Mouse (Mus musculus) adrenal gland, adult 2 months (tissue): Measurements from ENCODE around the gene Ttyh3. TPM values are rescaled to one million over a fixed set of nuclear protein-coding genes. Genes with fewer than 3 reads are reported as not detected.
"Not testable (repeated sequence)": the region's sequence is repeated elsewhere in the genome, so short reads cannot be mapped to it uniquely, and the experiment has no call there.

Source experiments
- DNase-seq: peaks from one replicate; pipeline ENCODE4 v3.0.0; 2021
- long read RNA-seq: library from polyadenylated mRNA; stranded (forward); transcript quantifications from one replicate; pipeline ENCODE4 v2.0.0, GENCODE M21; 2021
- polyA plus RNA-seq: library from polyadenylated mRNA; depleted of rRNA; stranded (reverse); fragments of >200 nt; gene quantifications from 2 replicates; pipeline ENCODE4 v1.2.3, GENCODE M21; 2012; rRNA removed
- total RNA-seq, 2 experiments: library from RNA; stranded (reverse); gene quantifications; 2 replicates each; pipeline ENCODE4 v1.2.3; 2021

The Ttyh3 gene
- 10 to 100 TPM; 48.6 to 95.9 TPM for total RNA-seq
- 185 and 217 TPM in 2 replicates for polyA plus RNA-seq
- long read RNA-seq, full-length matches to known transcripts, result 7 of 12 reads
- long read RNA-seq, partial matches to known transcripts, result 1 of 12 reads
- long read RNA-seq, other reads (novel, unspliced or antisense), result 4 of 12 reads

DNA sequence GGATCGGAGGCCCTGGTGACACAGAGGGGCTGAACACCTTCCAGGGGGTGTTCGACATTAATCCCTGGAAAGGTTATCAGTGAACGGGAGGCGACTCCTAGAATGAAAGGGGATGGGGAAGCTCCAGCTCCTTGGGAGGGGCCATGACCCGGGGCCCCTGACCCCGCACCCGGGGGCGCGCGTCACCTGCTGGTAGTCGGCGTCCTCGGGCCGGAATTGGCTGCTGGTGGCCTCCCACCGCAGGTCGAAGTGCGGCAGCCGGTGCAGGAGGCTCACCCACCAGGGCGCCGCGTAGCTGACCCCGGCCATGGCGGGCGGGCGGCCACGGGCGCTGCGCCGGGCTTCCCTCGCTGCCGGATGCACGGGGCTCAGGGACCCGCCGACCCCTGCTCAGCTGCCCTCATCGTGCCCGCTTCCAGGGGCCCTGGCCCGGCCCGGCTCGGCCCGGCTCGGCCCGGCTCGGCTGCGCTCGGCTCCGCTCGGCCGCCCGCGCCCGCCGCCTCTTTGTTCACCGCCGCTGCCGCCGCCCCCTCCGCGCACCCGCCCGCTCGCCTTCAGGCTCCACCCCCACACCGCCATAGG lies at the start of gene Ttyh3:
Gene Ttyh3, minus strand, starts transcription at position 513 of the 582 bp plus-strand sequence.
- no peak for DNase-seq

GRCm38 (mm10) chr5:140695987-140696386 lies 47.2 kb upstream of the Ttyh3 start:
- DNase-seq, result no peak

GRCm38 (mm10) chr5:140688434-140688833 lies 39.6 kb upstream of the Ttyh3 start:
- no peak for DNase-seq

DNA sequence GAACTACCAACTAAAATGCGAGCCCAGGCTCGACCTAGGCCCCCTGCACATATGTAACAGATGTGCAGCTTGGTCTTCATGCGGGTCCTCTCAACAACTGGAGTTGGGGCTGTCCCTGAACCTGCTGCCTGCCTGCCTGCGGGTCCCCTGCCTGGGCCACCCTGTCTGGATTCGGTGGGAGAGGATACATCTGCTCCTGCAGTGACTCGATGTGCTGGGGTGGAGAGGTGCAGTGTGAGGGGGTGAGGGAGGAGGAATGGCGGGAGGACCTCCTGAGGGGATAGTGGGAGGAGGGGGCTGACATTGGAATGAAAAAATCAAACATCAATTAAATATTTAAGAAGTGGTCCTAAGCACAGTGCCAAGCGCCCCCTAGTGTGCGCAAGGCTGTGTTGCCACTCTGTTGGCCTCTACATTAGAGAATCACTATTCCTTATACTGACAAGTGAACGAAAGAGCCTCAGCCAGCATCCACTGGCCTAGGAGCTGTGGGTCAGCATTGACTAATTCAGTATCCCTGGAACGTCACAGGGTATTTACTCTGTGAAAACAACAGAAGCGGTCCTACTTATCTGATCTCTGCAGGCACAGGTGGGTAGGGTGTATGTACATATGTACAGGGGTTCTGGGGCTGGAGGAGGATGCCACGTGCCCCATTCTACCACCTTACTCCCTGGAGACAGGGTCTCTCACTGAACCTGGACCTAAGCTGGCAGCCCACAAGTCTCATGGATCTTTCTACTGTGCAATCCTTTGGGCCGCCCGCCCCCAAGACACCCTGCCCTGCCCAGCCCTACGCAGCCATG lies 35.7 kb upstream of the Ttyh3 start:
- no peak for DNase-seq

DNA sequence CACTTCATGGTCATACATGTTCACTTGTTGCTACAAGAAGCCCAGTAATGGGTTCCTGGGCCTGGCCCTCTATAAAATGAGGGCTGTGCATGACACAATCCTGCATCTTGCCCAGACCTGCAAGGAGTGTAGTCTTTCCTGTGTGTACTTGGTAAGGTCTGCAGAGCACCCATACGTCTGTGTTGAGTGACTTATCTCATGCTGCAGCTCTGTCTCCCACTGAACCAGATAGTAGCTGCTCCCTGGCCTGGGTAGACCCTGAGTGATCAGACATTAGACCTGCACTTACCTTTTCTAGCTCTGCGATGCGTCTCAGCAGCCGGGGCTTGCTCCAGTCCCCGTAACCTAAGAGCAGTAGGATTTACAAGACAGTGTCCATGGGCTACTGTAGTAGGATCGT lies 33.3 kb upstream of the Ttyh3 start:
- DNase-seq, result no peak

GRCm38 (mm10) chr5:140680950-140681349 lies 32.1 kb upstream of the Ttyh3 start:
- DNase-seq, result no peak

GRCm38 (mm10) chr5:140680051-140680450 lies 31.2 kb upstream of the Ttyh3 start:
- peak; percentile 28 for DNase-seq

DNA sequence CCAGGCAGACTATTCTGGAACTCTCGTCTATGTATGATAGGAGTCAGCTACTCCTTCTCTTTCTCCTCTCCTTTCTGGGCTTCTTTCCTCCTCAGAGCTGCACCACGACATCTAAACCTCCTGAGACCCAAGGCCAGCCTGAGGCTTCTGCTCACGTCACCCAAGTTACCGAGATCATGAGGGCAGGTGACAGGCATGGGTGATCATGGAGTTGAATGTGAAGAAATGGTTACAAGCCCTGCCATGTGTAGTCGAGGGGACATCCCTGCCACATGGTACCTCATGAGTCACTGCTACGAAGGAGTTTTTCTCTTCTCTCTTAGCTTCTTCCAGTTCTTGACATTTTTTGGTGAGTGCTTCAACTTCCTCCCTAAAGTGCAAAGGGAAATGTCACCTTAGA lies 28.3 kb upstream of the Ttyh3 start:
- no peak for DNase-seq

- DNase-seq, result no peak
Observed at GRCm38 (mm10) chr5:140675640-140676039, 26.8 kb upstream of the Ttyh3 start.

DNA sequence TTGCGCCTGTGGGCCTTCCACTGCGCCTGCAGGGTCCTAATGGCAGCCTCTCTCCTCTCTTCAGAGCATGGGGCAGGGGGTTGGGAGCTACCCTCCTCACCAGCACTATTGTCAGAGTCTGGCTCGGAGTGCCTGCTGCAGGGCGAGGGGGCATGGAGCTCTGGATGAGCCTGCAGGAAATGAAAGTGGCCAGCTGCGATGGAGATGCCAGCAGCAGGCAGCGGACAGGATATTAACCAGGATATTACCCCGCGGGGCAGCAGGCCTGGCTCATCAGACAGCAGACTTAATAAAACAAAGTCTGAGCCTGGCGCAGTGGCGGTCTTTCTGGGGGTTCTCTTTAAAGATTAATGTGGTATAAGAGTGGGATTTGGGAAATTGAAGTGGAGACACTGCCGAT lies 26.2 kb upstream of the Ttyh3 start:
- DNase-seq, result no peak

DNA sequence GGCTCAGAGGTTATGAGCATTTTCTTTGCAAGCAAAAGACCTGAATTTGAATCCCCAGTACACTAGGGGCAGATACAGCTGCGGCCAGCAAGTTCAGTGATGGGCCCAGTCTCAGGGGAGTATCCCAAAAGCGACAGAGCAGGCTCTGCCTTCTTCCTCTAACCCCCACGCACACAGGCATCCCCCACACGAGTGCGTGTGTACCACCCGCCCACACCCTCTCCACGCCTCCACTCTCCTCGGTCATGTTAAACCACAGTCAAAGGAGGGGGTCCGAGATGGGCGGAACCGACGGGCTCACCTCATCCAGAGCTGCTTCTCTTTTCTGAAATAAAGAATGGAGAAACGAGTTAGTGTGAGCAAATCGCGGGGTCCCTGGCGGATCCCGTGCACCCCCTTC lies 25.2 kb upstream of the Ttyh3 start:
- no peak for DNase-seq

DNA sequence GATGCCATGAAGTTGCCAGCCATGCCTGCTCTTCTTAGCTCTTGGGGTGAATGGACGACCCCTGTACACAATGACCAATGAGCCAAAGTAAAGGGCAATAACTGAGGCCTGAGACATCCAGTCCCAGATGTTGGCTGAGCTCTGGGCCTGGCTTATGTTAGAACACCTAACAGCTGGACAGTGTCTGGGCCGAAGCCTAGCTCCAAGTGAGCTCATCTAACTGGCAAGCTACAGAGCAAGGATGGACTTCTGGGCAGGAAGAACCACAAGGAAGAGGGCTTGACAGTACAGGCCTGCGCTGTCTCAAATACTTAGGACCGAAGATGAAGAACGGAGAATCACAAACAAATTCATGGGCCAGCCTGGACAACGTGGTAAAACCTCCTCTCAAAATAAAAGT lies 23.8 kb upstream of the Ttyh3 start:
- not testable (repeated sequence) for DNase-seq

DNA sequence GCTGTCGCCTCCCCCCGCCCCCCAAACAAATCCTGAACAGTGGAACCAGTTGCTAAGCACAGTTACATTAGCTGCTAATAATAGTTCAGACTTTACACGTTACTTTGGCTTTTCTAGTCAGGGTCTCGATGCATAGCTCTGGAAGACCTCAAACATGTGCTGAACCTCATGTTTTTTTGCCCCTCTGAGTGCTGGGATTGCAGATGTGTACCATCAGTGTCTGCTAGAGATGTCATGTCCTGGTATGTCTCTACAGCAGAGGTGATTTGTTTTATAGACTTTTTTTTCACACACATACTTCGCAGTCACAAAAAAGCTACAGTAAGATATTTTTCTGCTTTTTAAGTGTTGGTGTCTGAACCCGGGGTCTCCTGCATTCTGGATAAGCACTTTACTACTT lies 23.3 kb upstream of the Ttyh3 start:
- no peak for DNase-seq

DNA sequence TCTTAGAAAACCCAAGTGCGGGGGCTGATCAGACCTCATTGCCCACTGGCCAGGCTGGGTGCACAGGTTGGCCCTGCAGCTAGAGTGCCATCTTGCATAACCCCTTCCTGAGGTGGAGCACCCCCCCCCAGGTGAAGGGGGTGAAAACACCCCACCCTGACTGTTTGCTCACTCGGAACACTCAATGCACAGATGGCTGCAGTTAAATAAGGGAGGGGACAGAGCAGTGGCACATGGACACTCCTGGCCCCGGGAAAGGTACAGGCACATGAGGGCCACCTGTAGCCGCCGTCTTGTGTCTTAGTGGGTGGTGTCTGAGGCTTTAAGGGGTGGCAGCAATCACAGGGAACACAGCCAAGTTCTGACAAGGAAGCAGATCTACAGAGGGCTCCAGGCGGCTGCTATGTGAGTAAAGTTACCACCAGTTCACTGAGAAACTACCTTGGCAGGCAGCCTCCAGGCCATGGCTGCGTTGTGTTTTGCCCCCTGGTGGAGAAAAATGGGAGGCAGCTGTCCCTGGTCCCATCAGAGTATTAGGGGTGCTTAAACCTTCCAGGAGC lies 14.9 kb upstream of the Ttyh3 start:
- peak; percentile 70 for DNase-seq

DNA sequence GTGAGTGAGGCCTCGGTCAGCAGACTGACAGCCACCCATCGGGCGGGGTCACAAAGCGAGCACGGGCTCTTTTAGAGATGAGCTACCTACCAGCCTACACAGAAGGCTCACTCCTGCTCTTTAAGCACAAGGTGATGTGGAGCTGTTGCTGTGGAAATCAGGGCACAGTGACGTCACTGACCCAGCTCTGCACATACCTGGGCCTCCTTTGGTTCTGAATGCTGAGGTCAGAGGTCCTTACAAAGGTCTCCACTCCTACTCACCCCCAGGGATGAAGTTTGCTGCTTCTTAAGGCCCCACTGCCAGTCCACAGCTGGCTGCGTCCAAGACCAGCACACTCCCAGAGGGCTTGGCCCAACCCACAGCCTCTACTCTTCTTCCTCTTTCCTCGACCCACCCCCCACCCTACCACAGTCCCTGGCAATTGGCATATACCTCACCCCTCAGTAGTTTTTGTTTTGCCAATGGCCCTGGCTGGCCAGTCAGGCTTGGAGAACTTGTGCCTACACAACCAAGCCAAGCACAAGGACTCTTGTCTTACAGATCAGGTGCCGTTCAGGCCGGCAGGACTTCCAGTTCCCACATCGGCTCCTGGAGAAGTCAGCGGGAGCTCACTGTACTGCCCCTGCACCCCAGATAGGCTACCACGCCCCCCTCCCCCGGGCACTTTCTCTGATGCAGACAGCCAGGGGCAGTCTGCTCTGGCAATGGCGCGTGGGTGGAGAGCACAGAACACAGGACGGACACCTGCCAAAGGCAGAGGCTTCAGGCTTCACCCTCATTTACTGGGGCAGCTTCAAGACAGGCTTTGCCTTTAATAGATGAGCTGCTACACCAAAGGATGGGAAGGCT lies 14.1 kb upstream of the Ttyh3 start:
- DNase-seq, result no peak

GRCm38 (mm10) chr5:140661875-140662643 lies 13.2 kb upstream of the Ttyh3 start:
- no peak for DNase-seq

DNA sequence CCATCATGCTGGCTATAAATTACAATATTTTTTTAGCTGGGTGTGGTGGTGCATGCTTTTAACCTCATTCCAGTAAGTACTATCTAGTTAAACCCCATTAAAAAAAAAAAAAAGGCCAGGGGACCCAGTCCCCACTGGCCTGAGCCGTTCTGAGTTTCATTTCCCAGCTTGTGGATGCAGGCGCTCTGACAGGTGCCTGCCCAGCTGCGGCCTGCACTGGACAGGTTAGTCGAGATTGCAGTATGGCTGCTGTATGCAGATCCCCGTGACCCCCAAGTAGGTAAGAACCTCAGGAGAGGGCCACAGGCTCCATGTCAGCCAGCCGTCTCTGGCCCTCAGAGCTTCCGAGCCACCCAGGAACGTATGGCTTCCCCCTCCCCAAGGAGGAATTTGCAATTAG lies 12.6 kb upstream of the Ttyh3 start:
- no peak for DNase-seq

DNA sequence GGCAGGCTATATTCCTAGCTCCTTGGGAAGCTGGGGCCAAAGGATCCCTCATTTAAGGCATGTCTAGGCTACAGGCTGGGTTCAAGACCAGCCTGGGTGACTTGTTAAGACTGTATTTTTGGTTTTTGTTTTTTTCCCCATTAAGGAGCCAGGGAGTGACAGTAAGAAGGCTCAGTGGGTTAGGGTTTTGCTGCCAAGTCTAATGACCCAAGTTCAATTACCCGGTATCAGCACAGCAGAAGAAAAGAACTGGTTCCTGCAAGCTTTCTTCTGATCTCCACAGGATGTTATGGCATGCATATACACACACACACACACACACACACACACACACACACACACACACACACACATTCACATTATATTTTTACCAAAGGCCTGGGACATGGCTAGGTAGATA lies 11.6 kb upstream of the Ttyh3 start:
- no peak for DNase-seq

GRCm38 (mm10) chr5:140659607-140660272 lies 10.9 kb upstream of the Ttyh3 start:
- no peak for DNase-seq

DNA sequence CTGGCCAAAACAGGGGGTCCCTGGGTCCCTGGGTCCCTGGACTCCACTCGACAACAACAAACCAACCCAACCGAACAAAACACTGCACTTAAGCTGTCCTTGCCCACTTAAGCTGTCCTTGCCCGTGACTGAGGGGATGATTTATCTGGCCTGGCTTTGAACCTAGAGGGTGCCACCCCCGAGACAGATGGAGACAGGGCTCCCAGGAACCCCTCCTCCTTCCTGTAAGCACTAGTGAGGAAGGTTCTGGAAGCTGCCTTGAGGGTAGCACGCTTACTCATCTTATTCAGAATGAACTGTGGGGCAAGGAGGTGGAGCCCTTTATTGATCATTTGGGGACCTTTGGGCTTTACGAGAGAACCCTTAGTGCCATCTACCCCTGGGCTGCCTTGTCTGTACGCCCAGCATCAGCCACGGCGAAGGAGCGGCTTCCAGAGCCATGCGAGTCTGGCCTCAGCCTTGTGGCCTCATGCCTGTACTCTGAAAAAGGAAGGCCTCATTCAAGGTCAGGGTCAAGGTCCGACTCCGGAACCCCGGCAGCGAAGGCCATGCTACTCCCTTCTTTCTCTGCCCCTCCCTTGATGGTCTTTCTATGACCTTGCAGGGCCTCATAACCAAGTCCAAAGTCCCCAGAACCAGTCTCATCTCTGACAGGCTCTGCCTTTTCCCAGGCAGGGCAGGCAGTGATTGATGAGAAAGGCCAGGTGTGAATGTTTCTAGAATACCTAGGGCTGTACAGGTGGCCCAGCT lies 5.4 kb upstream of the Ttyh3 start:
- DNase-seq, result peak; percentile 90
